Mouse (Mus musculus): Measurements from ENCODE around the gene Gm2a. TPM values are rescaled to one million over a fixed set of nuclear protein-coding genes. Genes with fewer than 3 reads are reported as not detected.
"Not testable (repeated sequence)": the region's sequence is repeated elsewhere in the genome, so short reads cannot be mapped to it uniquely, and the experiment has no call there.

Gm2a gene
- polyA plus RNA-seq, 2 experiments: 12.2 to 34.6 TPM

DNA sequence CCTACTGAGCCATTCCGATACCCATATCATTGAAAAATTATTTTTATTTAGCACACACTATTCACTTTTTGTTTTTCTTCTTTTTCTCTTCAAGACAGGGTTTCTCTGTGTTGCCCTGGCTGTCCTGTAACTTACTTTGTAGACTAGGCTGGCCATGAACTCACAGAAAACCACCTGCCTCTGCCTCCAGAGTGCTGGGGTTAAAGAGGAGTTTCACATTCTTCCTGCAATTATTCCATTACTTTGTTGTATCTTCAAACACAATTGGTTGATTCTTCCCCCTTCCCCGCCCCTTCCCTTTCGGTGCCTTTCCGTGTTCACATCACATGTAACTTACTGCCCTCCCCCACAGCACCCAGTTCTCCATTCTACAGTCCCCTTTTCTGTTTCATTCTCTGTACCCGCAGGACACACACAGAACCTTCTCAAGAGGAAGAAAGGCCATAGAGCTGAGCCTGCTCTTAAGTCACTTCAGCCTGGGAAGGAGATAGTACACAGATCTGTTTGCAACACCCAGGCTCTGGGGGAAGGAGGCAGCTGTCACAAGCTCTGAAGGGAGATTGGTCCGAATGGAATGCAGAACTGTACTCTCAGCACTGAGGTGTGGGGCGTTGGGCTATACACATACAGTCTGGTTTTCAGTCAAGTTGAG is 15.4 kb downstream of the Gm2a start:
- H3K4me3 ChIP-seq (replicated peaks; ENCODE audit: low read length): no peak overlapping the region
- ATAC-seq (ENCODE audit: low FRiP score, low read depth) (no peak), DNase-seq (ENCODE audit: low spot score) (no peak)
- H3K9ac ChIP-seq (ENCODE audit: low read depth, low read length, severe bottlenecking): no peak overlapping the region
- H3K9me3 ChIP-seq (ENCODE audit: control insufficient read depth, low read length): no peaks in the 10 kb centered on the region
- no peak overlapping the region for H3K27ac ChIP-seq (replicated peaks; ENCODE audit: low read depth, low read length)
- H3K36me3 ChIP-seq (ENCODE audit: control insufficient read depth, insufficient read depth, low read length): no peaks in the 10 kb centered on the region
- peaks cover 6% of the 10 kb centered on the region; the same call in 1 of the 2 replicates for H3K4me1 ChIP-seq (ENCODE audit: control insufficient read depth, insufficient read depth, low read length)
- H3K4me2 ChIP-seq (replicated peaks; ENCODE audit: low read depth, low read length, severe bottlenecking): no peak overlapping the region
- no peak for TF ChIP-seq POLR2A (IDR thresholded peaks at IDR 0.05; ENCODE audit: borderline replicate concordance, extremely low read depth, insufficient read depth, insufficient read length)
- WGBS: 66% methylated on average over 7 of the region's 7 CpGs
- H3K27me3 ChIP-seq (ENCODE audit: control insufficient read depth, insufficient read depth, low read length): no peaks in the 10 kb centered on the region

DNA sequence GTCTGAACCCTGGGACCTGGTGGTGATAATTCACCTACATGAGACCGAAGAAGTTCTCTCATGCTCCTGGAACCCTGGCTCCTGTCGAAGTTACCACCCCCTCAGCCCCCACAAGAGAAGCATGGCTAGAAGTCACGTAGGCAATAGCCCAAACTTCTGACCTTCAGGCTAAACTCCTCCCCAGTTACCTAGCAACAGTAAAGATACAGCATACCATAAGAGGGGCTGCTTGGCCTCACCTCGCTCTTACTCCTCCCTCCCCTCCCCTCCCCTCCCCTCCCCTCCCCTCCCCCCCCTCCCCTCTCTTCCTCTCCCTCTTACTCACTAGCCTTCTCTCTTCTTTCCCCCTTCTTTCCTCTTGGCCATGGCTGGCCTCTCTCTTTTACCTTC is 15.9 kb downstream of the Gm2a start:
- not testable (repeated sequence) for H3K9ac ChIP-seq (ENCODE audit: low read depth, low read length, severe bottlenecking); H3K4me1 ChIP-seq (ENCODE audit: control insufficient read depth, insufficient read depth, low read length); H3K27ac ChIP-seq (replicated peaks; ENCODE audit: low read depth, low read length); H3K4me2 ChIP-seq (replicated peaks; ENCODE audit: low read depth, low read length, severe bottlenecking); DNase-seq (ENCODE audit: low spot score); H3K36me3 ChIP-seq (ENCODE audit: control insufficient read depth, insufficient read depth, low read length); H3K4me3 ChIP-seq (replicated peaks; ENCODE audit: low read length); H3K9me3 ChIP-seq (ENCODE audit: control insufficient read depth, low read length); H3K27me3 ChIP-seq (ENCODE audit: control insufficient read depth, insufficient read depth, low read length); ATAC-seq (ENCODE audit: low FRiP score, low read depth)
- WGBS: 25% methylated on average over 4 of the region's 4 CpGs

DNA sequence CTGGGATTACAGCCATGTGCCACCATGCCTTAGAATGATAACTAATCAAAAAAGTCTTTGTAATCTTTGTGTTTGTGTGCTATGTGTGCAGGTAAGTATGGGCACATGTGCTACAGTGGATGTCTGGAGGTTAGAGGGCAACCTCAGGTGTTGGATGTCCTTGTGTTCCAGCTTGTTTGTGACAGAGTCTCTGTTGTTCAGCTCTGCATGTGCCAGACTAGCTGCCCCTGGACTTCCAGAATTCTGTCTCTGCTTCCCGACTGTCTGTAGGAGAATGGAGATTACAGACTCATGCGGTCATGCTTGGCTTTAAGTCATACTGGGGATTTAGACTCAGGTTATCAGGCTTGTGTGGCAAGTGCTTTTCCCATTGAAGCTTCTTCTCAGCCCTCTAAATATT is 16.4 kb downstream of the Gm2a start:
- Histone ChIP-seq H3K9me3 (ENCODE audit: control insufficient read depth, low read length) (no peaks in the 10 kb centered on the region), H3K27me3 (ENCODE audit: control insufficient read depth, insufficient read depth, low read length) (no peaks in the 10 kb centered on the region), H3K36me3 (ENCODE audit: control insufficient read depth, insufficient read depth, low read length) (no peaks in the 10 kb centered on the region), H3K9ac (ENCODE audit: low read depth, low read length, severe bottlenecking) (no peak overlapping the region), H3K4me3 (replicated peaks; ENCODE audit: low read length) (no peak overlapping the region), H3K27ac (replicated peaks; ENCODE audit: low read depth, low read length) (no peak overlapping the region), H3K4me2 (replicated peaks; ENCODE audit: low read depth, low read length, severe bottlenecking) (no peak overlapping the region), H3K4me1 (ENCODE audit: control insufficient read depth, insufficient read depth, low read length) (peaks cover 6% of the 10 kb centered on the region; the same call in 1 of the 2 replicates)
- TF ChIP-seq POLR2A (IDR thresholded peaks at IDR 0.05; ENCODE audit: borderline replicate concordance, extremely low read depth, insufficient read depth, insufficient read length): no peak
- WGBS: 78% methylated on average over 2 of the region's 2 CpGs
- DNase-seq (ENCODE audit: low spot score): no peak
- ATAC-seq (ENCODE audit: low FRiP score, low read depth): no peak

DNA sequence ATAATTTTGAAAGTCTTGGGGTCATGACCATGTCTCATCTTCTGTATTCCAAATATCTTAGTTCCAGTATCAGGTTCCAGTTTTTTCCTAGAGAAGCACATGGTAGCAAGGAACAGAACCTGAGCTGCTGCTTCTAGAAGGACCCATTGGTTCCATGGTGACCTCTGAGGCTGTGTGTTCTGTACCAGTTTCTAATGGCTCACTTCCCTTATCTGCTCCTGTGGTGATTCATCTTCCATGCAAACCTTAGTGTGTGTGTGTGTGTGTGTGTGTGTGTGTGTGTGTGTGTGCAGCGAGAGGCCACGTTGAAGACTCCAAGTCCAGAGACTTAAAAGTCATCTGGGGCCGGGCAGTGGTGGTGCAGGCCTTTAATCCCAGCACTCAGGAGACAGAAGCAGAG is 18.1 kb downstream of the Gm2a start:
- Histone ChIP-seq H3K27me3 (ENCODE audit: control insufficient read depth, insufficient read depth, low read length) (no peaks in the 10 kb centered on the region), H3K9ac (ENCODE audit: low read depth, low read length, severe bottlenecking) (no peak overlapping the region), H3K27ac (replicated peaks; ENCODE audit: low read depth, low read length) (no peak overlapping the region), H3K4me2 (replicated peaks; ENCODE audit: low read depth, low read length, severe bottlenecking) (no peak overlapping the region), H3K9me3 (ENCODE audit: control insufficient read depth, low read length) (no peaks in the 10 kb centered on the region), H3K36me3 (ENCODE audit: control insufficient read depth, insufficient read depth, low read length) (no peaks in the 10 kb centered on the region), H3K4me3 (replicated peaks; ENCODE audit: low read length) (no peak overlapping the region), H3K4me1 (ENCODE audit: control insufficient read depth, insufficient read depth, low read length) (no peaks in the 10 kb centered on the region)
- DNase-seq (ENCODE audit: low spot score) (no peak), ATAC-seq (ENCODE audit: low FRiP score, low read depth) (no peak)
- no peak for TF ChIP-seq POLR2A (IDR thresholded peaks at IDR 0.05; ENCODE audit: borderline replicate concordance, extremely low read depth, insufficient read depth, insufficient read length)
- 94% methylated on average over 3 of the region's 3 CpGs for WGBS

DNA sequence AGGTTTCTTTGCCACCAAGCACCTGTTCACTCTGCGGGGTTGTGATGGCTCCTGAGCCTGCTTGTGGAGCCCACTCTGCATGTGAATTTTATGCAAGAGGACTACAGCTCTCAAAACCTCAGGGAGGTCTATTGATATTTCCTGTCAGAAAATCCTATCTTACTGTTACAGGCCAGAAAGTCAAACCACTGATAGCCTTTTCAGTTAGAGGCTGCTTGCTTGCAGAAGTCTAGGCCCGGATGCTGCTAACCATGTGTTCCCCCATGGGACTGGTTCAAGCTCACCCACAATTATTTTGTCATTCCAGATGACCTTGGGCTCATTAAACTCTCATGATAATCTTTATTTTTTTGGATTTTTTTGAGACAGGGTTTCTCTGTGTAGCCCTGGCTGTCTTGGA is 19.1 kb downstream of the Gm2a start:
- Histone ChIP-seq H3K27ac (replicated peaks; ENCODE audit: low read depth, low read length) (no peak overlapping the region), H3K4me3 (replicated peaks; ENCODE audit: low read length) (no peak overlapping the region), H3K9ac (ENCODE audit: low read depth, low read length, severe bottlenecking) (no peak overlapping the region), H3K27me3 (ENCODE audit: control insufficient read depth, insufficient read depth, low read length) (no peaks in the 10 kb centered on the region), H3K4me2 (replicated peaks; ENCODE audit: low read depth, low read length, severe bottlenecking) (no peak overlapping the region), H3K9me3 (ENCODE audit: control insufficient read depth, low read length) (no peaks in the 10 kb centered on the region), H3K4me1 (ENCODE audit: control insufficient read depth, insufficient read depth, low read length) (no peaks in the 10 kb centered on the region), H3K36me3 (ENCODE audit: control insufficient read depth, insufficient read depth, low read length) (no peaks in the 10 kb centered on the region)
- DNase-seq (ENCODE audit: low spot score) (no peak), ATAC-seq (ENCODE audit: low FRiP score, low read depth) (no peak)
- 87% methylated on average over 2 of the region's 2 CpGs for WGBS
- no peak for TF ChIP-seq POLR2A (IDR thresholded peaks at IDR 0.05; ENCODE audit: borderline replicate concordance, extremely low read depth, insufficient read depth, insufficient read length)

GRCm38 (mm10) chr11:55120279-55120678 is 22.4 kb downstream of the Gm2a start:
- TF ChIP-seq POLR2A (IDR thresholded peaks at IDR 0.05; ENCODE audit: borderline replicate concordance, extremely low read depth, insufficient read depth, insufficient read length): no peak
- DNase-seq (ENCODE audit: low spot score) (no peak), ATAC-seq (ENCODE audit: low FRiP score, low read depth) (no peak)
- Histone ChIP-seq H3K4me1 (ENCODE audit: control insufficient read depth, insufficient read depth, low read length) (no peaks in the 10 kb centered on the region), H3K4me3 (replicated peaks; ENCODE audit: low read length) (no peak overlapping the region), H3K9me3 (ENCODE audit: control insufficient read depth, low read length) (no peaks in the 10 kb centered on the region), H3K9ac (ENCODE audit: low read depth, low read length, severe bottlenecking) (no peak overlapping the region), H3K27ac (replicated peaks; ENCODE audit: low read depth, low read length) (no peak overlapping the region), H3K36me3 (ENCODE audit: control insufficient read depth, insufficient read depth, low read length) (no peaks in the 10 kb centered on the region), H3K4me2 (replicated peaks; ENCODE audit: low read depth, low read length, severe bottlenecking) (no peak overlapping the region), H3K27me3 (ENCODE audit: control insufficient read depth, insufficient read depth, low read length) (no peaks in the 10 kb centered on the region)
